Mouse (Mus musculus): Measurements from ENCODE around the gene Gm19345. TPM values are rescaled to one million over a fixed set of nuclear protein-coding genes. Genes with fewer than 3 reads are reported as not detected.

Gm19345 gene
- polyA plus RNA-seq, 1 experiment = not detected

GRCm38 (mm10) chr7:19815296-19816223 lies 36.2 kb upstream of the Gm19345 start:
- TF ChIP-seq CTCF (conservative IDR thresholded peaks at IDR 0.05; ENCODE audit: insufficient read depth, insufficient read length, low read depth, low read length) (no peak), POLR2A (IDR thresholded peaks at IDR 0.05; ENCODE audit: low read depth, low read length) (no peak)
- Histone ChIP-seq H3K4me1 (ENCODE audit: control insufficient read depth, insufficient read depth, low read length) (peaks cover 13% of the 10 kb centered on the region), H3K27me3 (replicated peaks; ENCODE audit: control insufficient read depth, insufficient read depth, low read length) (no peaks in the 10 kb centered on the region), H3K36me3 (ENCODE audit: control insufficient read depth, insufficient read depth, low read length) (no peaks in the 10 kb centered on the region), H3K27ac (ENCODE audit: insufficient read depth, low read depth, low read length) (peak overlapping the region; percentile 21; the same call in 1 of the 2 replicates), H3K4me3 (ENCODE audit: insufficient read depth, low read depth, low read length) (peak overlapping the region; percentile 59)
- DNase-seq = no peak
- WGBS = 40% methylated on average over 17 of the region's 17 CpGs

- H3K4me1 ChIP-seq (ENCODE audit: control insufficient read depth, insufficient read depth, low read length) = peaks cover 13% of the 10 kb centered on the region
- H3K27ac ChIP-seq (ENCODE audit: insufficient read depth, low read depth, low read length) = peak overlapping the region; percentile 80
- no peaks in the 10 kb centered on the region for H3K36me3 ChIP-seq (ENCODE audit: control insufficient read depth, insufficient read depth, low read length)
- 1% methylated on average over 28 of the region's 28 CpGs for WGBS
- DNase-seq = peak; percentile 96
- TF ChIP-seq CTCF (conservative IDR thresholded peaks at IDR 0.05; ENCODE audit: insufficient read depth, insufficient read length, low read depth, low read length) (no peak), POLR2A (IDR thresholded peaks at IDR 0.05; ENCODE audit: low read depth, low read length) (no peak)
- peak overlapping the region; percentile 59 for H3K4me3 ChIP-seq (ENCODE audit: insufficient read depth, low read depth, low read length)
- no peaks in the 10 kb centered on the region for H3K27me3 ChIP-seq (replicated peaks; ENCODE audit: control insufficient read depth, insufficient read depth, low read length)
These were observed 35.5 kb upstream of the Gm19345 start for GRCm38 (mm10) chr7:19816224-19816771.

- no peaks in the 10 kb centered on the region for H3K27me3 ChIP-seq (replicated peaks; ENCODE audit: control insufficient read depth, insufficient read depth, low read length)
- WGBS = 43% methylated on average over 15 of the region's 15 CpGs
- H3K27ac ChIP-seq (ENCODE audit: insufficient read depth, low read depth, low read length) = peak overlapping the region; percentile 80
- peak; percentile 57 for DNase-seq
- peak overlapping the region; percentile 59; the same call in 1 of the 2 replicates for H3K4me3 ChIP-seq (ENCODE audit: insufficient read depth, low read depth, low read length)
- peaks cover 16% of the 10 kb centered on the region for H3K4me1 ChIP-seq (ENCODE audit: control insufficient read depth, insufficient read depth, low read length)
- H3K36me3 ChIP-seq (ENCODE audit: control insufficient read depth, insufficient read depth, low read length) = no peaks in the 10 kb centered on the region
- TF ChIP-seq CTCF (conservative IDR thresholded peaks at IDR 0.05; ENCODE audit: insufficient read depth, insufficient read length, low read depth, low read length) (no peak), POLR2A (IDR thresholded peaks at IDR 0.05; ENCODE audit: low read depth, low read length) (no peak)
These were observed 34.3 kb upstream of the Gm19345 start for GRCm38 (mm10) chr7:19817382-19818105.

- H3K4me1 ChIP-seq (ENCODE audit: control insufficient read depth, insufficient read depth, low read length) = peaks cover 21% of the 10 kb centered on the region
- H3K27me3 ChIP-seq (replicated peaks; ENCODE audit: control insufficient read depth, insufficient read depth, low read length) = no peaks in the 10 kb centered on the region
- no peak overlapping the region for H3K4me3 ChIP-seq (ENCODE audit: insufficient read depth, low read depth, low read length)
- 81% methylated on average over 5 of the region's 5 CpGs for WGBS
- peak; percentile 46 for DNase-seq
- no peak overlapping the region for H3K27ac ChIP-seq (ENCODE audit: insufficient read depth, low read depth, low read length)
- TF ChIP-seq POLR2A (IDR thresholded peaks at IDR 0.05; ENCODE audit: low read depth, low read length) = no peak
- no peak for TF ChIP-seq CTCF (conservative IDR thresholded peaks at IDR 0.05; ENCODE audit: insufficient read depth, insufficient read length, low read depth, low read length)
- H3K36me3 ChIP-seq (ENCODE audit: control insufficient read depth, insufficient read depth, low read length) = no peaks in the 10 kb centered on the region
These were observed 33.4 kb upstream of the Gm19345 start for GRCm38 (mm10) chr7:19818440-19818839.

- Histone ChIP-seq H3K36me3 (ENCODE audit: control insufficient read depth, insufficient read depth, low read length) (no peaks in the 10 kb centered on the region), H3K4me1 (ENCODE audit: control insufficient read depth, insufficient read depth, low read length) (peaks cover 25% of the 10 kb centered on the region), H3K27me3 (replicated peaks; ENCODE audit: control insufficient read depth, insufficient read depth, low read length) (no peaks in the 10 kb centered on the region), H3K4me3 (ENCODE audit: insufficient read depth, low read depth, low read length) (no peak overlapping the region), H3K27ac (ENCODE audit: insufficient read depth, low read depth, low read length) (no peak overlapping the region)
- WGBS = 94% methylated on average over 7 of the region's 7 CpGs
- no peak for DNase-seq
- TF ChIP-seq CTCF (conservative IDR thresholded peaks at IDR 0.05; ENCODE audit: insufficient read depth, insufficient read length, low read depth, low read length) (no peak), POLR2A (IDR thresholded peaks at IDR 0.05; ENCODE audit: low read depth, low read length) (no peak)
These were observed 32.9 kb upstream of the Gm19345 start for GRCm38 (mm10) chr7:19818875-19819274.

- Histone ChIP-seq H3K27me3 (replicated peaks; ENCODE audit: control insufficient read depth, insufficient read depth, low read length) (no peaks in the 10 kb centered on the region), H3K36me3 (ENCODE audit: control insufficient read depth, insufficient read depth, low read length) (no peaks in the 10 kb centered on the region), H3K4me1 (ENCODE audit: control insufficient read depth, insufficient read depth, low read length) (peaks cover 31% of the 10 kb centered on the region), H3K27ac (ENCODE audit: insufficient read depth, low read depth, low read length) (no peak overlapping the region), H3K4me3 (ENCODE audit: insufficient read depth, low read depth, low read length) (no peak overlapping the region)
- peak; percentile 30; the same call in 1 of the 2 replicates for TF ChIP-seq CTCF (conservative IDR thresholded peaks at IDR 0.05; ENCODE audit: insufficient read depth, insufficient read length, low read depth, low read length)
- no peak for TF ChIP-seq POLR2A (IDR thresholded peaks at IDR 0.05; ENCODE audit: low read depth, low read length)
- WGBS = 88% methylated on average over 3 of the region's 3 CpGs
- DNase-seq = no peak
These were observed 31.3 kb upstream of the Gm19345 start for GRCm38 (mm10) chr7:19820347-19821048.
